Mouse (Mus musculus) stomach, embryonic 14.5 days (tissue): ENCODE measurements around the gene Itga1. TPM values are rescaled to one million over a fixed set of nuclear protein-coding genes. Genes with fewer than 3 reads are reported as not detected.

Experiments
- ATAC-seq: fragments of 200-750 bp; cut with Nextera tagmentation; 2 replicates; pipeline ENCODE4 v1.8.0; 2017; ENCODE audit warnings: low read depth, moderate TSS enrichment; ENCODE audit not compliant: insufficient number of reproducible peaks, insufficient read depth, low FRiP score
- H3K27ac ChIP-seq: fragments of 300-500 bp; sonication (generic); 2 replicates; pipeline ENCODE4 v1.5.1; 2014; ENCODE audit warnings: mild to moderate bottlenecking, low read length, moderate library complexity, mixed read lengths
- H3K27me3 ChIP-seq: fragments of 300-500 bp; sonication (generic); 2 replicates; pipeline ENCODE4 v1.6.1; 2014; ENCODE audit warnings: low read length, control low read depth, mixed read lengths; ENCODE audit not compliant: control insufficient read depth, insufficient read depth
- H3K36me3 ChIP-seq: fragments of 300-500 bp; sonication (generic); 2 replicates; pipeline ENCODE4 v1.6.1; 2014; ENCODE audit warnings: mild to moderate bottlenecking, control low read depth, low read length, moderate library complexity, mixed read lengths; ENCODE audit not compliant: control insufficient read depth, insufficient read depth
- H3K4me1 ChIP-seq: fragments of 300-500 bp; sonication (generic); 2 replicates; pipeline ENCODE4 v1.6.1; 2014; ENCODE audit warnings: low read length, control low read depth, mixed read lengths; ENCODE audit not compliant: control insufficient read depth, insufficient read depth
- H3K4me2 ChIP-seq: fragments of 300-500 bp; sonication (generic); replicated peaks from 2 replicates; pipeline ENCODE4 v1.6.1; 2014; ENCODE audit warnings: low read depth, low read length, control low read depth
- H3K4me3 ChIP-seq: fragments of 300-500 bp; sonication (generic); 2 replicates; pipeline ENCODE4 v1.5.1; 2014; ENCODE audit warnings: low read depth, low read length, control low read depth
- H3K9ac ChIP-seq: fragments of 300-500 bp; sonication (generic); replicated peaks from 2 replicates; pipeline ENCODE4 v1.6.1; 2014; ENCODE audit warnings: low read depth, mild to moderate bottlenecking, control low read depth, low read length, moderate library complexity, mixed read lengths
- H3K9me3 ChIP-seq: fragments of 300-500 bp; sonication (generic); 2 replicates; pipeline ENCODE4 v1.6.1; 2016; ENCODE audit warnings: low read depth, low read length, control low read depth; ENCODE audit not compliant: control insufficient read depth
- WGBS: fragments of 180-500 bp; shearing (Covaris S2); extraction: QIAGEN DNeasy Blood & Tissue Kit; methylation state at CpG from one replicate; pipeline ENCODE4 v1.1.7; 2014; 5-methylcytosine and 5-hydroxymethylcytosine counted together
- polyA plus RNA-seq: library from polyadenylated mRNA; unstranded; fragments of >200 nt; fragmentation: Nextera tagmentation; extraction: Ambion mirVana; gene quantifications from 2 replicates; pipeline ENCODE4 v1.2.1, GENCODE M21; 2014

Itga1 gene
- polyA plus RNA-seq, 1 experiment from 2014 or later, result 40.9 TPM

- Histone ChIP-seq H3K9ac (no peak overlapping the region), H3K36me3 (peaks cover 4% of the 10 kb centered on the region; the same call in 1 of the 2 replicates), H3K27ac (no peak overlapping the region), H3K4me3 (no peak overlapping the region), H3K4me1 (peaks cover 20% of the 10 kb centered on the region), H3K9me3 (no peaks in the 10 kb centered on the region), H3K27me3 (no peaks in the 10 kb centered on the region), H3K4me2 (no peak overlapping the region)
- no peak for ATAC-seq
- WGBS, result 69% methylated on average over 3 of the region's 3 CpGs
These were observed 10.3 kb downstream of the Itga1 start for GRCm38 (mm10) chr13:115091511-115091910.

DNA sequence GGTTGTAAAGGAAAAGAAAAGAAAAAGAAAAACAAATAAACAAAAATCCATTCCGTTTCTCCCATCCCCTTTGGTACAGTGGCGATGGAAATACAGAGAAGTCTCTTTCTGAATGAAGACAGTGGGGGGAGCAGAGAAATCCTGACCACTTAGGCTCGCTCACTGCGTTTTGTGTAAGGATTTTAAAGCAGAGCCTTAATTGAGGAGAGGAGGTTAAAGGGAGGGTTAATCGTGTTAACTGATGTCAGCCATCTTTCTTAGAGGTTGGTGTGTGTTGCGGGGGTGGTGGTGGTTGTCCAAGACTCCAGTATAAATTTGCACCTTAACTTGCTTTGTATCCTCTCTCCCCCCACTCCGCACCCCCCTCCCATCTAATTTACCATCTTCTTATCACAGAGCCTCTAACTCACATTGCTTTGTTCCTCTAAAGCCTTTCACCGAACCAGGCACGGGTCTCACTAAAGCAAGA lies 10.8 kb downstream of the Itga1 start:
- 37% methylated on average over 9 of the region's 9 CpGs for WGBS
- no peaks in the 10 kb centered on the region for H3K27me3 ChIP-seq

GRCm38 (mm10) chr13:115090069-115090976 lies 11.4 kb downstream of the Itga1 start, which contains the start of gene Pelo:
Gene Pelo (minus strand): TSS chr13:115090186.
- Histone ChIP-seq H3K4me3 (peak within 1 kb of the TSS; percentile 60), H3K4me2 (peak within 1 kb of the TSS; percentile 72), H3K27ac (peak within 1 kb of the TSS; percentile 96), H3K9ac (peak within 1 kb of the TSS; percentile 79), H3K36me3 (peaks cover 4% of the 10 kb centered on the region; the same call in 1 of the 2 replicates), H3K9me3 (no peaks in the 10 kb centered on the region), H3K4me1 (peaks cover 14% of the 10 kb centered on the region; the same call in 1 of the 2 replicates), H3K27me3 (no peaks in the 10 kb centered on the region)
- under 1% methylated on average over 60 of the region's 60 CpGs for WGBS
- ATAC-seq, result peak; percentile 94

More for the DNA sequence above, 10.8 kb downstream of the Itga1 start:
- H3K36me3 ChIP-seq, result peaks cover 4% of the 10 kb centered on the region; the same call in 1 of the 2 replicates
- H3K27ac ChIP-seq, result peak overlapping the region; percentile 96
- peak overlapping the region; percentile 72 for H3K4me2 ChIP-seq
- peaks cover 15% of the 10 kb centered on the region; the same call in 1 of the 2 replicates for H3K4me1 ChIP-seq
- ATAC-seq, result no peak
- H3K9ac ChIP-seq, result peak overlapping the region; percentile 79; the same call in 1 of the 2 replicates
- peak overlapping the region; percentile 60 for H3K4me3 ChIP-seq
- H3K9me3 ChIP-seq, result no peaks in the 10 kb centered on the region

GRCm38 (mm10) chr13:115089395-115090025 lies 12.3 kb downstream of the Itga1 start:
- Histone ChIP-seq H3K9ac (peak overlapping the region; percentile 79), H3K4me1 (peaks cover 9% of the 10 kb centered on the region; the same call in 1 of the 2 replicates), H3K4me2 (peak overlapping the region; percentile 72), H3K27me3 (no peaks in the 10 kb centered on the region), H3K27ac (peak overlapping the region; percentile 96), H3K36me3 (peaks cover 4% of the 10 kb centered on the region; the same call in 1 of the 2 replicates), H3K4me3 (peak overlapping the region; percentile 60), H3K9me3 (no peaks in the 10 kb centered on the region)
- WGBS, result 6% methylated on average over 34 of the region's 35 CpGs
- peak; percentile 42; the same call in 1 of the 2 replicates for ATAC-seq

- H3K9ac ChIP-seq, result peak overlapping the region; percentile 79; the same call in 1 of the 2 replicates
- peaks cover 4% of the 10 kb centered on the region; the same call in 1 of the 2 replicates for H3K36me3 ChIP-seq
- no peak overlapping the region; the same call in 1 of the 2 replicates for H3K27ac ChIP-seq
- no peak for ATAC-seq
- H3K27me3 ChIP-seq, result no peaks in the 10 kb centered on the region
- peaks cover 9% of the 10 kb centered on the region; the same call in 1 of the 2 replicates for H3K4me1 ChIP-seq
- 48% methylated on average over 11 of the region's 11 CpGs for WGBS
- H3K4me3 ChIP-seq, result peak overlapping the region; percentile 60
- peak overlapping the region; percentile 72 for H3K4me2 ChIP-seq
- no peaks in the 10 kb centered on the region for H3K9me3 ChIP-seq
These were observed 12.8 kb downstream of the Itga1 start for GRCm38 (mm10) chr13:115089020-115089394.

- Histone ChIP-seq H3K36me3 (peaks cover 4% of the 10 kb centered on the region; the same call in 1 of the 2 replicates), H3K4me1 (0 out of 2 replicates have a peak, but pooled peaks cover 12% of the 10 kb centered on the region), H3K4me3 (no peak overlapping the region), H3K27me3 (no peaks in the 10 kb centered on the region), H3K27ac (no peak overlapping the region), H3K4me2 (no peak overlapping the region), H3K9me3 (no peaks in the 10 kb centered on the region), H3K9ac (no peak overlapping the region)
- 53% methylated on average over 6 of the region's 6 CpGs for WGBS
- ATAC-seq, result no peak
These were observed 15.8 kb downstream of the Itga1 start for GRCm38 (mm10) chr13:115085974-115086373.

DNA sequence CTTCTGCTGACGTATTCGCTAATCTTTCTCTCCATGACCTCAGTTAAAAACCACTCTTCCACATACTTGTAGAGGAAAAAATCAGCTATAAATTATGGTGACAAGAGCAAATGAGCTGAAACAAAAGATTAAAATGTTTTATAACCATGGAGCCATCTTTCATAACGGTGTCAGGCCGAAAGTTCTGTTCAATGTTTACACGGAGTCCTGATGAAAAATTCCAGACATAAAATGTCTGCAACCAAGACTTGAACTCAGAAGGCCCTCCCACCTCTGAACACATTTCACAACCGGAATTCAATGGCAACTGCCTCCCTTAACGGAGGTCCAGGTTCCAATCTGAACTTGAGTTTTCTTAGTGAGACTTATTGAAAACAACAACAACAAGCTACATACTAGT lies 19.4 kb downstream of the Itga1 start:
- H3K4me2 ChIP-seq, result no peak overlapping the region
- H3K36me3 ChIP-seq, result no peaks in the 10 kb centered on the region
- no peak overlapping the region for H3K4me3 ChIP-seq
- no peaks in the 10 kb centered on the region for H3K9me3 ChIP-seq
- H3K27ac ChIP-seq, result no peak overlapping the region
- H3K4me1 ChIP-seq, result 0 out of 2 replicates have a peak, but pooled peaks cover 9% of the 10 kb centered on the region
- H3K27me3 ChIP-seq, result no peaks in the 10 kb centered on the region
- 42% methylated on average over 7 of the region's 7 CpGs for WGBS
- ATAC-seq, result peak; percentile 33; the same call in 1 of the 2 replicates
- no peak overlapping the region for H3K9ac ChIP-seq

- WGBS, result 83% methylated on average over 3 of the region's 3 CpGs
- Histone ChIP-seq H3K36me3 (no peaks in the 10 kb centered on the region), H3K27ac (no peak overlapping the region), H3K4me1 (0 out of 2 replicates have a peak, but pooled peaks cover 9% of the 10 kb centered on the region), H3K4me2 (no peak overlapping the region), H3K27me3 (no peaks in the 10 kb centered on the region), H3K9me3 (no peaks in the 10 kb centered on the region), H3K4me3 (no peak overlapping the region), H3K9ac (no peak overlapping the region)
- ATAC-seq, result no peak
These were observed 21.7 kb downstream of the Itga1 start for GRCm38 (mm10) chr13:115079996-115080585.
